ENCODE assay signal across 15 mouse cellular contexts in genomic region chr17:29014235-29014634, GRCm38 (mm10). TPM values are rescaled to one million over a fixed set of nuclear protein-coding genes. Genes with fewer than 3 reads are reported as not detected.
DNase-seq lines count a peak whose midpoint lies in the region; ATAC-seq and TF ChIP-seq lines count a peak whose summit lies in the region.
"Had no signal": no experiment of that assay in that cellular context is flagged by ENCODE, and none has a peak within 500 bp of the region (broad histone marks: within the 10 kb centered on the region; RNA-seq: fewer than 3 reads in every experiment).

No protein-coding gene starts in this region.

- no peaks in the 10 kb centered on the region for H3K27me3 ChIP-seq in kidney, embryonic 14.5 days (ENCODE audit: control insufficient read depth, insufficient read depth, low read length)
- no peaks in the 10 kb centered on the region for H3K27me3 ChIP-seq in midbrain, embryonic 10.5 days (ENCODE audit: low read depth, poor library complexity, severe bottlenecking)
- H3K27me3 ChIP-seq in midbrain, embryonic 14.5 days (ENCODE audit: control insufficient read depth, insufficient read depth, low read length): no peaks in the 10 kb centered on the region
- no peaks in the 10 kb centered on the region for H3K27me3 ChIP-seq in myocyte (ENCODE audit: control insufficient read depth, insufficient read depth, insufficient read length)
- H3K27me3 ChIP-seq: neural tube, embryonic 13.5 days had no signal

- peak; percentile 36 for DNase-seq in gastrocnemius, adult 2 months
- no peak for DNase-seq in gastrocnemius, postnatal 14 days
- no peak for DNase-seq in kidney, adult 11 months
- no peak for DNase-seq in midbrain, embryonic 10.5 days (ENCODE audit: low spot score)
- no peak for DNase-seq in midbrain, embryonic 14.5 days
- DNase-seq in spleen, postnatal 36 days (ENCODE audit: low spot score in 2 of 2): no peak
- DNase-seq: adrenal gland, adult 8-10 months; cerebellum, adult 8-10 months; right cerebral cortex, postnatal 4 days had no signal

- no peaks in the 10 kb centered on the region for H3K79me2 ChIP-seq in myocyte (ENCODE audit: control insufficient read depth, insufficient read depth)

- no peak overlapping the region for H3K9ac ChIP-seq in kidney, embryonic 14.5 days (ENCODE audit: low read depth, low read length)
- H3K9ac ChIP-seq in midbrain, embryonic 14.5 days (replicated peaks; ENCODE audit: low read length): no peak overlapping the region
- H3K9ac ChIP-seq: neural tube, embryonic 13.5 days had no signal

- intact Hi-C loops in gastrocnemius, adult 2 months (cut with DNase I): no loop called here
- intact Hi-C loops in gastrocnemius, postnatal 14 days (cut with DNase I; ENCODE audit: low total_unique reads): no loop called here

- ATAC-seq in kidney, embryonic 14.5 days (ENCODE audit: low FRiP score, low TSS enrichment): peak; percentile 65; the same call in 1 of the 2 replicates
- ATAC-seq in midbrain, embryonic 14.5 days (ENCODE audit: low FRiP score, low TSS enrichment): no peak
- ATAC-seq: inflammation-experienced regulatory T-cells, adult 6 months had no signal

- no peak for TF ChIP-seq POLR2A in myocyte (IDR thresholded peaks at IDR 0.05; ENCODE audit: insufficient read length, low read depth)

- no peak overlapping the region for H3K27ac ChIP-seq in gastrocnemius, adult 2 months
- no peak overlapping the region for H3K27ac ChIP-seq in kidney, embryonic 14.5 days (ENCODE audit: low read depth, low read length)
- peak overlapping the region; percentile 61; the same call in 1 of the 2 replicates for H3K27ac ChIP-seq in midbrain, embryonic 10.5 days (replicated peaks)
- no peak overlapping the region for H3K27ac ChIP-seq in midbrain, embryonic 14.5 days (replicated peaks; ENCODE audit: low read depth, low read length)
- H3K27ac ChIP-seq: forebrain, embryonic 10.5 days; neural tube, embryonic 13.5 days had no signal

- no peak overlapping the region for H3ac ChIP-seq in myocyte (ENCODE audit: control insufficient read depth, insufficient read length)

- no peak for TF ChIP-seq CTCF in gastrocnemius, adult 2 months (IDR thresholded peaks at IDR 0.05)

- no peaks in the 10 kb centered on the region for H3K9me3 ChIP-seq in kidney, embryonic 14.5 days (ENCODE audit: control insufficient read depth, low read length)
- no peaks in the 10 kb centered on the region for H3K9me3 ChIP-seq in midbrain, embryonic 10.5 days (replicated peaks)
- no peaks in the 10 kb centered on the region for H3K9me3 ChIP-seq in midbrain, embryonic 14.5 days (ENCODE audit: control insufficient read depth, low read length)
- H3K9me3 ChIP-seq: forebrain, embryonic 10.5 days; neural tube, embryonic 13.5 days had no signal

- H3K4me1 ChIP-seq in kidney, embryonic 14.5 days (ENCODE audit: control insufficient read depth, insufficient read depth, low read length): no peaks in the 10 kb centered on the region
- H3K4me1 ChIP-seq in midbrain, embryonic 10.5 days: peaks cover 11% of the 10 kb centered on the region
- no peaks in the 10 kb centered on the region for H3K4me1 ChIP-seq in midbrain, embryonic 14.5 days (ENCODE audit: control insufficient read depth, insufficient read depth, low read length)

- no peaks in the 10 kb centered on the region for H3K36me3 ChIP-seq in kidney, embryonic 14.5 days (ENCODE audit: control insufficient read depth, insufficient read depth, low read length)
- no peaks in the 10 kb centered on the region for H3K36me3 ChIP-seq in midbrain, embryonic 10.5 days
- no peaks in the 10 kb centered on the region for H3K36me3 ChIP-seq in midbrain, embryonic 14.5 days (ENCODE audit: control insufficient read depth, insufficient read depth, low read length)
- no peaks in the 10 kb centered on the region for H3K36me3 ChIP-seq in myocyte (ENCODE audit: control insufficient read depth, insufficient read depth)
- H3K36me3 ChIP-seq: forebrain, embryonic 10.5 days; neural tube, embryonic 13.5 days had no signal

- H3K4me3 ChIP-seq in gastrocnemius, adult 2 months: no peak overlapping the region
- no peak overlapping the region for H3K4me3 ChIP-seq in kidney, embryonic 14.5 days (ENCODE audit: low read length)
- no peak overlapping the region for H3K4me3 ChIP-seq in midbrain, embryonic 10.5 days
- H3K4me3 ChIP-seq in midbrain, embryonic 14.5 days (replicated peaks; ENCODE audit: low read depth, low read length): no peak overlapping the region
- H3K4me3 ChIP-seq in myocyte: no peak overlapping the region
- H3K4me3 ChIP-seq: forebrain, embryonic 10.5 days; neural tube, embryonic 13.5 days had no signal

- no peak overlapping the region for H3K4me2 ChIP-seq in kidney, embryonic 14.5 days (replicated peaks; ENCODE audit: low read depth, low read length)
- H3K4me2 ChIP-seq in midbrain, embryonic 14.5 days (ENCODE audit: low read length): no peak overlapping the region
- H3K4me2 ChIP-seq in myocyte (ENCODE audit: low read depth): no peak overlapping the region
- H3K4me2 ChIP-seq: liver, embryonic 11.5 days; neural tube, embryonic 13.5 days had no signal

TF ChIP-seq in myocyte, 11 proteins besides CTCF, POLR2A, EP300 and RAD21:
- no peak for TF ChIP-seq TCF3 (IDR thresholded peaks at IDR 0.05; ENCODE audit: insufficient read length, low read depth)
- TF ChIP-seq TCF12 (IDR thresholded peaks at IDR 0.05; ENCODE audit: insufficient read depth, poor library complexity, severe bottlenecking): no peak
- no peak for TF ChIP-seq POLR2AphosphoS2 (IDR thresholded peaks at IDR 0.05; ENCODE audit: insufficient read length, low read depth)
- TF ChIP-seq USF1 (IDR thresholded peaks at IDR 0.05; ENCODE audit: low read depth): peak; percentile 33
- TF ChIP-seq E2F4 (IDR thresholded peaks at IDR 0.05; ENCODE audit: insufficient read depth): no peak
- TF ChIP-seq REST (IDR thresholded peaks at IDR 0.05; ENCODE audit: insufficient read depth, insufficient read length): no peak
- TF ChIP-seq SRF (IDR thresholded peaks at IDR 0.05; ENCODE audit: control insufficient read depth, insufficient read length, low read depth): no peak
- no peak for TF ChIP-seq MYOG (IDR thresholded peaks at IDR 0.05; ENCODE audit: control insufficient read depth in 1 of 3, insufficient read depth in 1 of 3, insufficient read length in 2 of 3, low read depth in 2 of 3)
TF ChIP-seq in myocyte: peak in this region for 1.

RNA-seq across cellular contexts. Expression of gene Stk38, which starts 6.4 kb away (rescaled TPM):
- 10 to 100 TPM; 26.9 to 29.2 TPM for total RNA-seq in gastrocnemius, adult 2 months (2021)
- 10 to 100 TPM; 25.3 to 29.0 TPM for total RNA-seq in gastrocnemius, postnatal 14 days (2021)
- polyA plus RNA-seq in kidney, embryonic 14.5 days (2014; fragmentation: Nextera tagmentation; extraction: Ambion mirVana): 65.5 and 101 TPM in 2 replicates
- 115 and 130 TPM in 2 replicates for polyA plus RNA-seq in midbrain, embryonic 10.5 days (2016; fragmentation: Nextera tagmentation; extraction: Ambion mirVana)
- polyA plus RNA-seq in midbrain, embryonic 14.5 days (2014; fragmentation: Nextera tagmentation; extraction: Ambion mirVana): 74.8 and 102 TPM in 2 replicates
- 28.3 TPM for polyA plus RNA-seq in myocyte (2012; fragmentation: generic; extraction: Trizol)

RNA-seq across cellular contexts. Expression of gene Srsf3, which starts 18.2 kb away (rescaled TPM):
- total RNA-seq in gastrocnemius, adult 2 months (2021): 10 to 100 TPM; 38.8 to 55.6 TPM
- total RNA-seq in gastrocnemius, postnatal 14 days (2021): 10 to 100 TPM; 50.7 to 52.3 TPM
- 691 and 760 TPM in 2 replicates for polyA plus RNA-seq in kidney, embryonic 14.5 days (2014; fragmentation: Nextera tagmentation; extraction: Ambion mirVana)
- 789 and 839 TPM in 2 replicates for polyA plus RNA-seq in midbrain, embryonic 10.5 days (2016; fragmentation: Nextera tagmentation; extraction: Ambion mirVana)
- 486 and 559 TPM in 2 replicates for polyA plus RNA-seq in midbrain, embryonic 14.5 days (2014; fragmentation: Nextera tagmentation; extraction: Ambion mirVana)
- polyA plus RNA-seq in myocyte (2012; fragmentation: generic; extraction: Trizol): 98.2 TPM
